Mouse (Mus musculus) thymus, postnatal 0 days (tissue): Measurements from ENCODE around the gene Pola1. TPM values are rescaled to one million over a fixed set of nuclear protein-coding genes. Genes with fewer than 3 reads are reported as not detected.

Source experiments
- DNase-seq: peaks from one replicate; pipeline ENCODE4 v3.0.0-alpha.2; 2015; ENCODE audit warnings: low spot score
- polyA plus RNA-seq: library from polyadenylated mRNA; unstranded; fragments of >200 nt; fragmentation: Nextera tagmentation; extraction: Ambion mirVana; gene quantifications from 2 replicates; pipeline ENCODE4 v1.2.1, GENCODE M21; 2015

Gene Pola1
- polyA plus RNA-seq, result 15.9 and 17.4 TPM in 2 replicates

- DNase-seq, result peak; percentile 75
Observed at GRCm38 (mm10) chrX:93631657-93632449, at the start of gene Pola1. TSS of gene Pola1 (minus strand) at chrX:93632155.

DNA sequence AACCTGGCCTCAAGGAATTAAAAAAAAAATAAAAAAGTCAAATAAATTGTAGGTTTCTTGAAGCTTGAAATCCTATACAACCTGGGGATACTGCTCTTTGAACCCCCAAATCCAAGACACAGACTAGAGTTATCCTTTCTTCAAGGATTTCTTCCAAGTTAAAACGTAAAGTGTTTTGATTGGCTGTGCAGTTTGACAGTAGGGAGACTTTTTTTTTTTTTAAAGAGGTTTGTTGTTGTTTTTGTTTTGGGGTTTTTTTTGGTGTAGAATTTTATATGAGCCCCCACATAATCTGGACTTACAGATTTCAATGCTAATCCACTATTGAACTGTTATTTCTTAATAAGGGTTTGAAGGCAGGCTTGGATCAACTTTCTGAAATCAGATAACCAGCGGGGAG is 44.3 kb upstream of the Pola1 start:
- no peak for DNase-seq

- peak; percentile 76 for DNase-seq
Observed at GRCm38 (mm10) chrX:93674836-93675795, 43.2 kb upstream of the Pola1 start.

DNA sequence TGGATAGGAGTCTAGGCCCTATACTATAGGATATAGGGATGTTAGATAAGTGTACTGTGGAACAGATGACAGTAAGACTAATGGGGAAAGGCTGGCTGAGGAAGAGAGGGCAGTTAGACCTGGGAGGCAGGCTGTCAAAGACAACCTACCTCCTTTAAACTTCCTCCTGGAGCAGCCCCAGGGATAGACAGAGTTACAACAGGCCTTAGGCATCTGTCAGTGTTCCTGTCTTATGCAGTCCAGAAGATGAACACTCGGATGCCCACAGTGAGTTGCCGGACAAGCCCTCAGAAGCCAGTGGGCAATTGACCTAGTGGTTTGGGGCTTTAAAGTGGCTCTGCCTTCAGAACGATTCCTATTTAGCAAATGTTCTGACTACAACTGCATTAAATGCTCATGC is 42.5 kb upstream of the Pola1 start:
- no peak for DNase-seq

- no peak for DNase-seq
Observed at GRCm38 (mm10) chrX:93664787-93665186, 32.8 kb upstream of the Pola1 start.

- DNase-seq, result no peak
Observed at GRCm38 (mm10) chrX:93663919-93664586, 32.1 kb upstream of the Pola1 start.

DNA sequence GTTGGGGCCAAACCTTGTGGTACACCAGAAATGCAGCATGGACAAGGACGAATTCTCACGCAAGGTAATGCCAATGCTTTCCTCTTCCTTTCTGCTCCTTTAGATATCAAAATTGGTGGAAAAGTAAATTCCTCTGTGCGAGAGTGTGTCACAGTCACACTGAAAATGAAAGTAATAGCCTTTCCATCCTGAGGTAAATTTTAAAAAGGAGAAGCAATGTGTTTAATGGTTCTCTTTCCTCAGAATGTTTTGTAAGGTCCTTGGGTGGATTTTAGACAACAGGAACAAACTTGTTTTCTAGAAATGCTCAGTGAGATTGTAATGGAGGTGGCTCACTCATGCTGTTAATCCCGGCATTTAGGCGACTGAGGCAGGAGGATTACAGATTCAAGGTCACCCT is 23.2 kb upstream of the Pola1 start:
- DNase-seq, result no peak

- no peak for DNase-seq
Observed at GRCm38 (mm10) chrX:93654218-93655002, 22.5 kb upstream of the Pola1 start, which contains the start of gene Pcyt1b. TSS of gene Pcyt1b (plus strand) at chrX:93654863.

- DNase-seq, result no peak
Observed at GRCm38 (mm10) chrX:93650738-93651137, 18.8 kb upstream of the Pola1 start.

DNA sequence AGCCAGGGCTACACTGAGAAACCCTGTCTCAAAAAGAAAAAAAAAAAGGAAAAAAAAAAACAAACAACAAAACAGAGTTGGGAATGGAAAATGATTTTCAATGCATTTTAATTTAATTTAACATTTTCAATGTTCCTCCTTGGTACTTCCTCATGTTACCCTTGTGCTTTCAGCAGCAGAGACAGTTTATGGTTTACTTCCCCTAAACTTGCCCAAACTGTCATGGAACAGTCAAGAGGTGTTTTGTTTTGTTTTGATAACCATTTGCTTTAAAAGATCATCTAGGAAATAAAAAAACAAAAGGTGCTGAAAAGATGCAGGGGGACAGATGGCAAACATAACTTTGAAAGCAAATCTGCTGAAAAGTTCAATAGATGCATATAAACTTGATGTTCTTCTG is 12.1 kb upstream of the Pola1 start:
- no peak for DNase-seq

DNA sequence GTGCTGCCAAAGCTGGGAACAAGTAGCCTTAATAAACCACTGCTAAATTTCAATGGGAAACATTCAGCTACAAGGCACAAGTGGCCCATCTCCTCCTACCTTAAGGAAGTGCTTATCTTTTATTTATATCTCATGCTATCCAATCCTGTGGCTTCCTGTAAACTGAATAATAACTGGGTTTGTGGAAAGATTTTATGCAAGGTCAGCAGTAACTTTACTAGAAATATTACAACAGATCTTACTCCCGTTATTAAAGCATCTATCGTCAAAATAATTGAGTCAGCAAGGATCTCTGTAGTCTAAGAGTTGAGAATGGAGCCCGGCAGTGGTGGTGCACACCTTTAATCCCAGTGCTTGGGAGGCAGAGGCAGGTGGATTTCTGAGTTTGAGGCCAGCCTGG is 11.6 kb upstream of the Pola1 start:
- DNase-seq, result no peak

DNA sequence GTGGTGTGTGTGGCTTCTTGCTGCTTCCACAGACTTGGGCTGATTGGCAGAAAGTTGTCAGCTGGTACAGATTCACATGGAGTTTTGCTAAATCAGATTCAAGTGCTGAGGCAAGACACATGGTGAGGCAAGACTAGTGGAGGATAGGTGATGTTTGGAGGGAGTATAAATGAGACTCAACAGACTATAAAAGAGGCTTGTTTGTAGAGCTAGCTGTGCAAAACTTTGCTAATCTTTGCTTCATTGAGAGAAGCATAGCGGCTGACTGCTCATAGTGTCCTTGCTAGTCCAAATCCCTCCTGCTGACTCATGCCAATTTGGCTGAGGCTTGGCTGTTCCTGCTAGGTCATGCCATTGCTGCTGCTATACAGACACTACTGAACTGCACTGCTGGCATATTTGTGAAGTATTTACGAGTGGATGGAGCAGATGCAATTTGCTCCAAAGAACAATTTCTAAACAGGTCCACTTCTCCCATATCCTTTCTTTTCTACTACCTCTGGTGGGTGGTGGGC is 3.0 kb upstream of the Pola1 start:
- no peak for DNase-seq

- DNase-seq, result no peak
Observed at GRCm38 (mm10) chrX:93630256-93630655, 1.7 kb downstream of the Pola1 start.

- no peak for DNase-seq
Observed at GRCm38 (mm10) chrX:93602214-93602613, 29.7 kb downstream of the Pola1 start.

- DNase-seq, result no peak
Observed at GRCm38 (mm10) chrX:93594283-93594682, 37.7 kb downstream of the Pola1 start.

- no peak for DNase-seq
Observed at GRCm38 (mm10) chrX:93580931-93581330, 51.0 kb downstream of the Pola1 start.

GRCm38 (mm10) chrX:93557171-93557570 is 74.8 kb downstream of the Pola1 start:
- DNase-seq, result no peak

DNA sequence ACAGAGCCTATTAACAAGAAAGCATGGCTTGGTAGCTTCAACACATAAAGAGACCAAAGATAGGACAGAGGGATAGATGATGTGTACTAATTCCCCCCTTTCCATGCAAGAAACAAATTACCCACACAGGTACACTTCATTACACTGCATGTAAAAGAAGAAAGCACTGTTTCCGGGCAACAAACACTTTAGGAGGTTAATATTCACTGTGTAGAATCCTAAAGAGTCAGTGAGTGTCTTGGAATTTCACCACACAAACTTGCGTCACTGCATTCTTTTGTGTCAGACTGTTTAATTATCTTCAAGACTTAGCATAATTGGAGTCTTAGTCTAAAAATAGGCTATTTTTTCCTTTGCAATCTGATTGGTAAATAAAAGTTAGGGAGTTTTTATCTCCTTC is 92.2 kb downstream of the Pola1 start:
- DNase-seq, result no peak

- DNase-seq, result no peak
Observed at GRCm38 (mm10) chrX:93502865-93503353, 129.0 kb downstream of the Pola1 start.

- no peak for DNase-seq
Observed at GRCm38 (mm10) chrX:93497597-93497996, 134.4 kb downstream of the Pola1 start.
